Mouse (Mus musculus) forebrain, embryonic 12.5 days (tissue): ENCODE data around the gene Nav2. TPM values are rescaled to one million over a fixed set of nuclear protein-coding genes. Genes with fewer than 3 reads are reported as not detected.

Source experiments
- ATAC-seq: fragments of 200-750 bp; cut with Nextera tagmentation; 2 replicates; pipeline ENCODE4 v1.8.0; 2017; ENCODE audit warnings: moderate TSS enrichment; ENCODE audit not compliant: low FRiP score
- H3K27ac ChIP-seq: fragments of 300-500 bp; sonication (generic); 2 replicates; pipeline ENCODE4 v1.5.1; 2016; ENCODE audit warnings: mild to moderate bottlenecking
- H3K27me3 ChIP-seq: fragments of 300-500 bp; sonication (generic); 2 replicates; pipeline ENCODE4 v1.6.1; 2016; ENCODE audit warnings: mild to moderate bottlenecking
- H3K36me3 ChIP-seq: fragments of 300-500 bp; sonication (generic); replicated peaks from 2 replicates; pipeline ENCODE4 v1.6.1; 2016; ENCODE audit warnings: mild to moderate bottlenecking
- H3K4me1 ChIP-seq: fragments of 300-500 bp; sonication (generic); 2 replicates; pipeline ENCODE4 v1.6.1; 2016
- H3K4me2 ChIP-seq: fragments of 300-500 bp; sonication (generic); 2 replicates; pipeline ENCODE4 v1.6.1; 2016; ENCODE audit warnings: mild to moderate bottlenecking, moderate library complexity
- H3K4me3 ChIP-seq: fragments of 300-500 bp; sonication (generic); replicated peaks from 2 replicates; pipeline ENCODE4 v1.5.1; 2016; ENCODE audit warnings: mild to moderate bottlenecking
- H3K9ac ChIP-seq: fragments of 300-500 bp; sonication (generic); 2 replicates; pipeline ENCODE4 v1.6.1; 2016; ENCODE audit warnings: mild to moderate bottlenecking
- H3K9me3 ChIP-seq: fragments of 300-500 bp; sonication (generic); 2 replicates; pipeline ENCODE4 v1.6.1; 2016
- WGBS: fragments of 180-500 bp; shearing (Covaris S2); methylation state at CpG from one replicate; pipeline ENCODE4 v1.1.7; 2016; 5-methylcytosine and 5-hydroxymethylcytosine counted together
- polyA plus RNA-seq: library from polyadenylated mRNA; unstranded; fragments of >200 nt; fragmentation: Nextera tagmentation; extraction: Ambion mirVana; gene quantifications from 2 replicates; pipeline ENCODE4 v1.2.1, GENCODE M21; 2016

Gene Nav2
- polyA plus RNA-seq, 1 experiment from 2014 or later = 10.9 TPM

DNA sequence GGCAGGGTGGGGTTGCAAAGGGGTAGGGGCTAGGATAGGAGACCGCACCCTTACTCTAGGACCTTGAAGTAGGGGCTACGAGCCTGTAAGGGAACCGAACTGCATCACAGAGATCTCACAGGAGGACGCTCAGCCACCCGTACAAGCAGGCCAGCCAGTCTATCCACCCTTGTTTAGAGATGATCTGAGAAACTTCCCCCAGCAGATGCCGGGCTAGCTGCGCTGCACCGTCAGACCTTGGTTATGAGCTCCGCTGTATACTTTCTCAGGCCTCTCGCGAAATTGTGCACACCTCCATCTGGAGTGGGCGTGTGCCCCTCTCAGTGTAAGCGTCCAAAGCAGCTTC lies 50.8 kb downstream of the Nav2 start:
- peak; percentile 24 for ATAC-seq
- Histone ChIP-seq H3K27ac (no peak overlapping the region), H3K9ac (peak overlapping the region; percentile 56), H3K36me3 (no peaks in the 10 kb centered on the region), H3K4me3 (peak overlapping the region; percentile 52), H3K9me3 (no peaks in the 10 kb centered on the region), H3K4me1 (peaks cover 57% of the 10 kb centered on the region), H3K27me3 (peaks cover 93% of the 10 kb centered on the region), H3K4me2 (peak overlapping the region; percentile 89)
- WGBS = 4% methylated on average over 13 of the region's 13 CpGs

DNA sequence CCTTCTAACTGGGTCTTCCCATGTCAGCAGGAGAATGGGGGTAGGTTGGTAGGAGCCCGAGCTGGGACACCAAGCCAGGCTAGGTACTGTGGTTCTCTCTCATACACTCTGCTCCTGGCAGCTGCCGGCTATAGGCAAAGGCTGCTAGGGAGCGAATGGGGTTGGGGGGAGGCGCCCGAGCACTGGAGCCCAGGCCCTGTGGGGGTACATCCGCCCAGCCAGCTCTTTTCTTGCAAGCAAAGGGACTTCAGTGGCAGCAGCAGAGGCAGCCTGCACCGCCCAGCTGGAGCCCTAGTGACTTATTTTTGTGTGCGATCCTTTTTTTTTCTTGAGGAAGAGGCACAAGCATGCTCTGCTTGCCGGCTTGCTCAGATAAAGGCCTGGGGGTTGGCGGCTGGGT lies 51.6 kb downstream of the Nav2 start:
- H3K27me3 ChIP-seq = peaks cover 92% of the 10 kb centered on the region
- H3K27ac ChIP-seq = no peak overlapping the region
- ATAC-seq = peak; percentile 31; the same call in 1 of the 2 replicates

DNA sequence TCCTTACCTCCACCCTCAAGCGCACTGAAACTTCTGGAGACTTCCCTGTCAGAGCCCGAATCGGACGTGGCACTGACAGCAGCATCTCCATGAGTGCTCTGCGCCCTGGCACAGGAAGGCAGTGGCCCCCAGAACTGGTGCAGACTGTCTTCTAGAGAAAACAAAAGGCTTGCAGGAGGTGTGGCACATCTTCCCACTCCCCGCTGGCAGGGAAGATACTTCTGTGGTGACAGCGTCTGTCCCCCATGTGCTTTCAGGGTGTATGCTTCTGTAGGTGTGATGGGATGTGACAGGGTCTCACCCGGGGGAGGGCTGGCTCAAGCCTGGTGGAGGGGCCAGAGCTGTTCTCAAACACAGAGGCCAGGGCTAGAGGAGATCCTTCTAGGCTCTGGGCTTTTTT lies 53.0 kb downstream of the Nav2 start:
- H3K27me3 ChIP-seq = peaks cover 90% of the 10 kb centered on the region
- H3K4me1 ChIP-seq = peaks cover 74% of the 10 kb centered on the region
- 40% methylated on average over 8 of the region's 8 CpGs for WGBS
- no peak overlapping the region for H3K4me3 ChIP-seq
- no peak overlapping the region for H3K9ac ChIP-seq
- H3K36me3 ChIP-seq = no peaks in the 10 kb centered on the region
- H3K4me2 ChIP-seq = peak overlapping the region; percentile 27
- H3K9me3 ChIP-seq = no peaks in the 10 kb centered on the region
- ATAC-seq = no peak
- H3K27ac ChIP-seq = no peak overlapping the region

More for the DNA sequence above, 51.6 kb downstream of the Nav2 start:
- Histone ChIP-seq H3K4me2 (peak overlapping the region; percentile 89), H3K36me3 (no peaks in the 10 kb centered on the region), H3K4me3 (peak overlapping the region; percentile 52), H3K9ac (peak overlapping the region; percentile 56; the same call in 1 of the 2 replicates), H3K4me1 (peaks cover 64% of the 10 kb centered on the region), H3K9me3 (no peaks in the 10 kb centered on the region)
- 10% methylated on average over 10 of the region's 10 CpGs for WGBS

DNA sequence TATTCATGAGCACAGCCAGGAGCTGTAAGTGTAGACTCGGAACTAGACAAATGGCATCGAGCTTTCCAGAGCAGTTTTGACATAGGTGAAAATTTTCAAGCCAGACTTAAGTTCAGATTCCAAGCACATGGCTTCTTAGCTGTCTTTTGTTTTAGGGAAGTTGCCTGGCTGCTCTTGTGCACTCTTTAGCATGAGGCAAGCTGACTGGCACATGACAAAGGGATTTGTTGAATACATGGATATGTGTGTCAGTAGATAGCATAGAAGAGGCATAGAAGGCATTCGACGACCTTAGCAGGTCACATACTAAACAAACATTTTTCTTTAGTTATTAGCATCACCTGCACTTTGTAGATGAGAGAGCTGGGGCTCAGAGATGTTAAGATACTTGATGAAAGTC lies 53.4 kb downstream of the Nav2 start:
- 51% methylated on average over 4 of the region's 4 CpGs for WGBS
- H3K4me2 ChIP-seq = no peak overlapping the region
- no peaks in the 10 kb centered on the region for H3K9me3 ChIP-seq
- peaks cover 74% of the 10 kb centered on the region for H3K4me1 ChIP-seq
- no peak overlapping the region for H3K27ac ChIP-seq
- peaks cover 87% of the 10 kb centered on the region for H3K27me3 ChIP-seq
- H3K36me3 ChIP-seq = no peaks in the 10 kb centered on the region
- ATAC-seq = no peak
- no peak overlapping the region for H3K9ac ChIP-seq
- H3K4me3 ChIP-seq = no peak overlapping the region

DNA sequence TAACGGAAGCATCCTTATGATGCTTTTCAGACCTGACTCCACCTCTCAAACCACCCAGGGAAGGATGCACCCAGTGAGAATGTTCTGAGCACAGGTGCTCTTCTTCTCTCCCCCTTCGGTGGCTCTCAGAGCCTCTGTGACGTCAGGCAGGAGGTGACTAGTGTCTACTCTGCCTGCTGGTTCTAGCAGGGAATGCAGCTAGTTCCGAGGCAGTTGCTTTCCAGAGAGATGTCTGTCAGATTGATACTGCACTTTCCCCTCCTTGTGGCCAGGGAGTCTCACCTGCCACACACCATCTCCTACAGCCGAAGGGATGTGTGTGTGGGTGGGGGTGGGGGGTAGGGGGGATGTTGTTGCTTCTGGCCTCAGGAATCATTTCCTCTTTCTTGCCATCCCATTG lies 54.6 kb downstream of the Nav2 start:
- H3K4me1 ChIP-seq = peaks cover 74% of the 10 kb centered on the region
- no peak overlapping the region for H3K4me2 ChIP-seq
- H3K27ac ChIP-seq = no peak overlapping the region
- H3K4me3 ChIP-seq = no peak overlapping the region
- H3K9ac ChIP-seq = no peak overlapping the region
- ATAC-seq = no peak
- peaks cover 75% of the 10 kb centered on the region for H3K27me3 ChIP-seq
- WGBS = 44% methylated on average over 5 of the region's 5 CpGs
- H3K36me3 ChIP-seq = no peaks in the 10 kb centered on the region
- no peaks in the 10 kb centered on the region for H3K9me3 ChIP-seq

DNA sequence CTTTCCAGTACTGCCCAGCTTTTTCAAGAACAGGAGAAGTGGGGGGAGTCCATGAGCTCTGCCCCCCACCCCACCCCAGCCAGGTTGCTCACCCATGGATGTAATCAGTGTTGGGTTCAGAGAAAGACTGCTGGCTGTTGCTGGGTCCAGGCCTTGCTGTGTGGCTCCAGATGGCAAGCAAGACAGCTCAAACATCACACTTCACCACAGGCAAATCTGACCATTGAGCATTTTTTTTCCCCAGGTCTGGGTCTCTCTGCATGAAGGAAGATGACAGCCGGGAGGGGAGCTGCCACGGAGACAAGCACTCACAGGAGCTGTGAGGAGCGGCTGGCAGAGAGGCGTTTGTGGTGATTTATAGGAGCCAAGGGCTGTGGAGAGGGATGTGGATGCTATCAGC lies 55.0 kb downstream of the Nav2 start:
- Histone ChIP-seq H3K27me3 (peaks cover 77% of the 10 kb centered on the region), H3K36me3 (no peaks in the 10 kb centered on the region), H3K9me3 (no peaks in the 10 kb centered on the region), H3K27ac (no peak overlapping the region), H3K9ac (no peak overlapping the region), H3K4me2 (no peak overlapping the region), H3K4me1 (peaks cover 74% of the 10 kb centered on the region), H3K4me3 (no peak overlapping the region)
- no peak for ATAC-seq
- 58% methylated on average over 4 of the region's 4 CpGs for WGBS

DNA sequence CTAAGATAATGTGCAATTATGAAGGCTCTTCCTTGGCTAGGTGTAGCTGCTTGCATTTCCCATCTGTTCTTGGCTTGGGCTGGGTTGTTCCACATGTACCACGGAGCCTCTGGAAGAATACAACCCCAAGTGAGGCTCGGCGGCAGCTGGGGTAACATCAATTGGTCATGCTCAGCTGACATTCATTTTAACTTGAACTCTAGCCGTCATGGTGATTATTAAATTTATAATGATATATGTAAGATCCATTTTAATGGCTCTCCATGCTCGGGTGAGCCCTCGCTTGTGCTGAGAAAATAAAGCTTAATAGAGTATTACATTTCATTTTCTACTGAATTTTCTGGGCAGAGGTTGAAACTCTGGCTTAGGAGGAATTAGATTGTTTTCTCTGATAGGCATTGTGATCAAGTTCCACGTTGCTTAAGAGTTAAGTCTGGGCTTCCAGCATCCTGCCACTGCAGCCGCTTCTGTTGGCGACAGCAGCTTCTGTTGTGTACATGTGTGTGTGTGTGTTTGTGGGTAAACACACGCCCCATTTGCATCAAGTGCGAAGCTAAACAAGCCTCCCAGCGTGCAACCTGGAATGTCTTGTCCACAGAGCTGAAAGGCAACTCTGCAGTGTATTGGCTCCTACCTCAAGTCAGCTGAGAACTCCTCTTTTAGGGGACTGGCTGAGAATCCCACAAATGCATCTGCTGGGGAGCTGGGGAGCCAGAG lies 57.4 kb downstream of the Nav2 start:
- Histone ChIP-seq H3K9ac (no peak overlapping the region), H3K36me3 (no peaks in the 10 kb centered on the region), H3K9me3 (no peaks in the 10 kb centered on the region), H3K4me1 (peaks cover 56% of the 10 kb centered on the region), H3K27me3 (peaks cover 60% of the 10 kb centered on the region), H3K4me3 (no peak overlapping the region), H3K4me2 (no peak overlapping the region), H3K27ac (no peak overlapping the region)
- ATAC-seq = no peak
- WGBS = 65% methylated on average over 12 of the region's 12 CpGs

DNA sequence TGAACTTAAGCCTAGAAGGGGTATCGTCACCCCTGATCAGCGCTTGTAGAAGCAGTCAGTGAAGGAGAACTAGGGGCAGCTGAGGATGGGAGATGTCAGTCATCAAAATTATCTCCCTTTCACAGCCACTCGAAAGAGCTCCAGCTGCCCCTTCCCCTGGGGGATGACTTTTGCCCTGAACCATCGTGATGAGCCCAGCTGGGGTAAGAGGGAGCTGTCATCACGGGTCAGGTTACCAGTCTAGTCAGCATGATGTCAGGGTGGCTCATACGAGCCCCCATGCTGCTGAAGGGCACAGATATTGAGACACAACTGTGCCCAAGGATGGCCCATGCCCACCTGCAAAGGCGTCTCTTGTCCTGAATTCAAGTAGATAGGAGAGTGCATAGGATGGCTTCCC lies 72.5 kb downstream of the Nav2 start:
- 78% methylated on average over 7 of the region's 7 CpGs for WGBS
- ATAC-seq = no peak
- no peak overlapping the region for H3K4me2 ChIP-seq
- H3K9me3 ChIP-seq = no peaks in the 10 kb centered on the region
- peaks cover 22% of the 10 kb centered on the region for H3K4me1 ChIP-seq
- peaks cover 13% of the 10 kb centered on the region for H3K27me3 ChIP-seq
- no peak overlapping the region for H3K9ac ChIP-seq
- no peak overlapping the region for H3K4me3 ChIP-seq
- H3K27ac ChIP-seq = no peak overlapping the region
- H3K36me3 ChIP-seq = no peaks in the 10 kb centered on the region

DNA sequence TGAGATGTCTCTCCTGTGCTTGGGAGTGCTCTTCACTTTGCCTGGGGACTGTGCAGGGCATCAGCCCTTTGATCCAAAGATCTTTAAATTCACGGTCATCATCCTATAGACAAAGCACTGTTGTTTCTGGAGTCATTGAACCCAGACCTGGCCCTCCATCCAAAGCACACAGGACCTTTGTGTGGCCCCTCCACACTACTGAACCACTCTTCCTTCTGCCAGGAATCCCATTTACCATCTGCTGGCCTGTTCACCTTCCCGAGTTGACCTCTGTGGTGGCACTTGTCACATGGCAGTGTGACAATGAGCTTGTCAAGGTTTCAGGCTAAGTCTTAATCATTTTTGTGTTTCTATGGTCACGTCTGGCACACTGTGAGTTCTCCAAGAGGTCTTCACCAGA lies 73.3 kb downstream of the Nav2 start:
- 63% methylated on average over 3 of the region's 3 CpGs for WGBS
- no peak overlapping the region for H3K27ac ChIP-seq

DNA sequence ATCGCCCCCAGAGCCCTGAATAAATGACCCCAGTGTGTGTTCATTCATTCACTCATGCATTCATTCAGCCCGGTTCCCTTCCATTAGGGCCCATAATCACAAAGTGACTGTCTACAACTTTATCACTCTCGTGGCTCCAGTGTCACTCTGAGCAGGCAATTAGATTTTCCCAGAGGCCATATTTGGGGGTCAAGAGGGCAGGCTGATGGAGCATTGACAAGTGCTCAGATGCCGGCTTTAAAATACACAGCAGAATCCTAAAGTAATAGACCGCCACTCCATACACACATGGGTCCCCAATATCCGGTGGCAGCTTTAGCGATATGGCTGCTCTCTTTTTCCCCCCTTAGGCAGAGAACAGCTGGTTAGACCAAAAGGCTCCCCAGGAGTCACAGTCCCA lies 74.1 kb downstream of the Nav2 start:
- Histone ChIP-seq H3K36me3 (no peaks in the 10 kb centered on the region), H3K27ac (no peak overlapping the region), H3K27me3 (peaks cover 18% of the 10 kb centered on the region), H3K4me2 (no peak overlapping the region), H3K9ac (no peak overlapping the region), H3K9me3 (no peaks in the 10 kb centered on the region), H3K4me1 (peaks cover 22% of the 10 kb centered on the region), H3K4me3 (no peak overlapping the region)
- no peak for ATAC-seq
- 84% methylated on average over 7 of the region's 7 CpGs for WGBS

More for the DNA sequence above, 73.3 kb downstream of the Nav2 start:
- peaks cover 19% of the 10 kb centered on the region for H3K27me3 ChIP-seq
- H3K36me3 ChIP-seq = no peaks in the 10 kb centered on the region
- H3K4me3 ChIP-seq = no peak overlapping the region
- no peak overlapping the region for H3K9ac ChIP-seq
- H3K4me2 ChIP-seq = no peak overlapping the region
- peaks cover 22% of the 10 kb centered on the region for H3K4me1 ChIP-seq
- no peak for ATAC-seq
- no peaks in the 10 kb centered on the region for H3K9me3 ChIP-seq

DNA sequence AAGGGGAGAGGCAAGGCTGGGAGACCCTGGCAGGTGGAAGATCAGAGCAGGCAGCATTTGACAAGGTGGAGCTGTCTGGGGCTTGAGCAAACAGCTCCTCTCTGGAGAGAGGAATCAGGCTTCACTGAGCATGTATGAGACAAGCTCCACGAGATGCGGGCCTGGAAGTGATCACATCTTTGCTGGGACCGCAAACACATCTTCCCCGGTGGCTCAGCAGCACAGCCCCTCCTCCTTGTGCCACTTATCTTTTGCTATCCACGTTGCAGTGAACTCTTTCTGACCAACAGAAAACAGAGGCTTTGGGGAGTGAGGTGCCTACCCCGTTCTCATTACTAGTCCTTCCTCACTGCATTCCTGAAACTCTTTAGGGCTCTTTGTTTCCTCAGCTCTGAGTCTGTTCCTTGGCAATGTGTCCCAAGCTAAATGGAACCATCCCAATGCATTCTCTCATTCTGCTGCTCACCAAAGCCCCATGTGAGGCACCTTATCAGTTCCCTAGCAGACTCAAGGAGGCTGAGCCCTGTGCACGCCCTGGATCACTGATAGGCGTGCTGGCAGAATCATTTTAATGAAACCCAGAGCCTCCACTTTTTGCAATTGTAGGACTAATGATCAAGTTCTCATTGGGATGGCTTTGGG lies 83.5 kb downstream of the Nav2 start:
- 61% methylated on average over 8 of the region's 8 CpGs for WGBS
- H3K27me3 ChIP-seq = peaks cover 17% of the 10 kb centered on the region
- no peak overlapping the region for H3K27ac ChIP-seq
- no peak overlapping the region for H3K4me3 ChIP-seq
- H3K36me3 ChIP-seq = no peaks in the 10 kb centered on the region
- no peak for ATAC-seq
- peaks cover 37% of the 10 kb centered on the region for H3K4me1 ChIP-seq
- no peak overlapping the region for H3K9ac ChIP-seq
- H3K4me2 ChIP-seq = no peak overlapping the region
- H3K9me3 ChIP-seq = no peaks in the 10 kb centered on the region

DNA sequence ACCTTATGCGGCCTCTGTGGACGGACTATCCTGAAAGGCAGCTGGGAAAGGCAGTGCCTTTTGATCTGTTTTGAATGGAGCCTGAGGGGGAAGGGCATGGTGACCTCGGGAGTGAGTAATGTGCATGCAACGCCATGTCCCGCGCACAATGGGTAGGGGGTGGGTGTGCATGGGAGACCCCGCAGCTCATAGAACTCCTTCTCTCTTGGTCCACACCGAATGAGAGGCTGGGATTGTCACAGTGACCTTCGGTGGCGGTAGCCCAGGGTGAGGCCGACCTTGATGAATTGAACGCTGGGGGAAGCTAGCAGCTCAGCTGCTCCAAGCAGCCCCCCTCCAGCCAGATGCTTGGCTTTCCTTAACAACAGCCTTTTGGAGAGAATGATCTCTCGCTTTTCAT lies 86.7 kb downstream of the Nav2 start:
- Histone ChIP-seq H3K4me2 (peak overlapping the region; percentile 24), H3K9me3 (no peaks in the 10 kb centered on the region), H3K36me3 (no peaks in the 10 kb centered on the region), H3K27me3 (peaks cover 18% of the 10 kb centered on the region), H3K9ac (no peak overlapping the region), H3K4me3 (no peak overlapping the region), H3K27ac (peak overlapping the region; percentile 50; the same call in 1 of the 2 replicates), H3K4me1 (peaks cover 48% of the 10 kb centered on the region)
- ATAC-seq = peak; percentile 59
- WGBS = 2% methylated on average over 13 of the region's 13 CpGs

DNA sequence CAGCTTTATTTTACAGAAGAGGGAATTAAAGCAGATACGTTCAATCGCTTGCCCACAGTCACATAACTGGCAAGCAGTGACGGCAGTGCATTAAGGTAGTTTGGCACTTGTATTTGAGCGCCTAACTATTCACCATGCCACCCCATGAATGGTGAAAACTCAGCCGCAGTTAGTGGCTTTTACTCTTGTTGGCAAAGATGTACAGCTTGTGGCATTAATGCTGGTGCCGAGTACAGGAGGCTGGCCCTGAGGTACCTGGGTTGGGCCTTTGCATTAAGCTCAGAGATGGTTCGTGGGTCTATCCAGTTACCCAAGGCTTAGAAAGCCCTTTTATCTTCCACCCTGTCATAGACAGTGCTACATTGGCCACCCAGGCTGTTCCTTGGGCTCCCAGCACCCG lies 87.2 kb downstream of the Nav2 start:
- Histone ChIP-seq H3K4me2 (peak overlapping the region; percentile 24; the same call in 1 of the 2 replicates), H3K27ac (0 out of 2 replicates have a peak overlapping the region, but pooled peaks have one; percentile 50), H3K9ac (no peak overlapping the region), H3K36me3 (no peaks in the 10 kb centered on the region), H3K4me1 (peaks cover 53% of the 10 kb centered on the region), H3K27me3 (peaks cover 18% of the 10 kb centered on the region), H3K4me3 (no peak overlapping the region), H3K9me3 (no peaks in the 10 kb centered on the region)
- 55% methylated on average over 8 of the region's 8 CpGs for WGBS
- ATAC-seq = no peak
